Mouse (Mus musculus) liver, adult 2 months (tissue): ENCODE data around the gene Parm1.

Experiments used
- CTCF ChIP-seq: fragments of 200-500 bp; IDR thresholded peaks from 2 replicates; pipeline ENCODE4 v1.5.1; 2011; ENCODE audit warnings: low read depth, low read length, control low read depth
- POLR2A ChIP-seq: fragments of 200-500 bp; IDR thresholded peaks from 2 replicates; pipeline ENCODE4 v1.6.1; 2011; ENCODE audit warnings: low read length, control low read depth; ENCODE audit not compliant: insufficient read depth; ENCODE audit errors: extremely low read depth

DNA sequence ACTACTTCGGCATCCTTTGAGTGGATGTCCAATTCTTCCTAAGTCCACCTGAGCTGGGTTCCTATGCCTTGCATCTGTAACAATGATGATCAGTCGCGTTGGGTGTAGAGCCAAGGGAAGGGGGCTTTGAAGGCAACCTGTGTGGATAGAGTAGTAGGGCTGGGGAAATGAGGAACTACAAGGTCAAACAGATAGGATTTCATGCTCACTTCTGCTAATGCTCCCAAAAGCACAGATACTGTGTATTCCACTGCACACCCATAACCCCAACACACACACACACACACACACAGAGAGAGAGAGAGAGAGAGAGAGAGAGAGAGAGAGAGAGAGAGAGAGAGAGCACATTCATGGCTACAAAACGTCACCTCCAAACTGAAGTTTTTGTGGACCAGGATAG lies 38.7 kb upstream of the Parm1 start:
- no peak for TF ChIP-seq CTCF
- TF ChIP-seq POLR2A: no peak
